8 mouse cellular contexts compared by ENCODE assay signal in genomic region chr11:120579316-120580107, GRCm38 (mm10). TPM values are rescaled to one million over a fixed set of nuclear protein-coding genes. Genes with fewer than 3 reads are reported as not detected.
DNase-seq lines count a peak whose midpoint lies in the region; ATAC-seq and TF ChIP-seq lines count a peak whose summit lies in the region.

No protein-coding gene starts in this region.

- peak; percentile 92 for TF ChIP-seq CTCF in stomach, postnatal 0 days (IDR thresholded peaks at IDR 0.05; ENCODE audit: low read depth)

- no peak for TF ChIP-seq EP300 in stomach, postnatal 0 days (optimal IDR thresholded peaks at IDR 0.05)

- H3K4me1 ChIP-seq in liver, embryonic 12.5 days, result peaks cover 57% of the 10 kb centered on the region
- peaks cover 8% of the 10 kb centered on the region for H3K4me1 ChIP-seq in stomach, postnatal 0 days (replicated peaks; ENCODE audit: control insufficient read depth, insufficient read depth)

- peak overlapping the region; percentile 87 for H3K4me3 ChIP-seq in liver, embryonic 12.5 days
- peak overlapping the region; percentile 85 for H3K4me3 ChIP-seq in stomach, postnatal 0 days (ENCODE audit: low read depth, low read length)

- H3K9me3 ChIP-seq in liver, embryonic 12.5 days (replicated peaks), result no peaks in the 10 kb centered on the region
- no peaks in the 10 kb centered on the region for H3K9me3 ChIP-seq in stomach, postnatal 0 days (ENCODE audit: control insufficient read depth, low read length)

- H3K9ac ChIP-seq in liver, embryonic 12.5 days, result 0 out of 2 replicates have a peak overlapping the region, but pooled peaks have one; percentile 23
- H3K9ac ChIP-seq in stomach, postnatal 0 days (ENCODE audit: low read length), result peak overlapping the region; percentile 92; the same call in 1 of the 2 replicates

- H3K4me2 ChIP-seq in liver, embryonic 12.5 days, result peak overlapping the region; percentile 98
- H3K4me2 ChIP-seq in stomach, postnatal 0 days (replicated peaks; ENCODE audit: low read depth), result peak overlapping the region; percentile 90

- H3K27ac ChIP-seq in liver, embryonic 12.5 days, result peak overlapping the region; percentile 93
- peak overlapping the region; percentile 98 for H3K27ac ChIP-seq in stomach, postnatal 0 days (replicated peaks)

- ATAC-seq in liver, embryonic 12.5 days, result no peak
- ATAC-seq in stomach, postnatal 0 days (ENCODE audit: low FRiP score, low TSS enrichment), result no peak

- H3K27me3 ChIP-seq in liver, embryonic 12.5 days (replicated peaks), result no peaks in the 10 kb centered on the region
- H3K27me3 ChIP-seq in stomach, postnatal 0 days (ENCODE audit: control insufficient read depth, insufficient read depth, low read length), result no peaks in the 10 kb centered on the region

- peaks cover 57% of the 10 kb centered on the region for H3K36me3 ChIP-seq in liver, embryonic 12.5 days
- peaks cover 19% of the 10 kb centered on the region for H3K36me3 ChIP-seq in stomach, postnatal 0 days (ENCODE audit: control insufficient read depth, insufficient read depth, low read length)

- DNase-seq in 3T3-L1 (ENCODE audit: low read depth, low spot score), result peak; percentile 82
- DNase-seq in adrenal gland, adult (ENCODE audit: inconsistent age in 2 of 2, low spot score in 1 of 2), result peak; percentile 68 to 90
- DNase-seq in embryo, embryonic 11.5 days (ENCODE audit: low read depth, low spot score), result peak; percentile 64
- DNase-seq in heart, adult 18-20 months, result peak; percentile 72 to 89
- peak; percentile 76 for DNase-seq in kidney, adult 18-20 months
- peak; percentile 89 for DNase-seq in naive thymus-derived CD4-positive, alpha-beta T cell, adult 2 months (ENCODE audit: low read depth)
- peak; percentile 75 for DNase-seq in stomach, postnatal 0 days (ENCODE audit: low spot score)

- WGBS in liver, embryonic 12.5 days (ENCODE audit: insufficient replicate concordance), result 60% methylated on average over 15 of the region's 15 CpGs
- 54% methylated on average over 15 of the region's 15 CpGs for WGBS in stomach, postnatal 0 days

RNA-seq across cellular contexts. Expression of gene Arhgdia, which starts 1.9 kb away (rescaled TPM):
- total RNA-seq in heart, adult 18-20 months (2021), result 100 to 1,000 TPM; 133 to 144 TPM
- polyA plus RNA-seq in liver, embryonic 12.5 days (2016; fragmentation: Nextera tagmentation; extraction: Ambion mirVana), result 337 and 356 TPM in 2 replicates
- polyA plus RNA-seq in stomach, postnatal 0 days (2015; fragmentation: Nextera tagmentation; extraction: Ambion mirVana), result 352 and 362 TPM in 2 replicates

RNA-seq across cellular contexts. Expression of gene P4hb, which starts 6.5 kb away (rescaled TPM):
- total RNA-seq in heart, adult 18-20 months (2021), result 100 to 1,000 TPM; 230 TPM
- 443 and 468 TPM in 2 replicates for polyA plus RNA-seq in liver, embryonic 12.5 days (2016; fragmentation: Nextera tagmentation; extraction: Ambion mirVana)
- 858 and 892 TPM in 2 replicates for polyA plus RNA-seq in stomach, postnatal 0 days (2015; fragmentation: Nextera tagmentation; extraction: Ambion mirVana)

RNA-seq across cellular contexts. Expression of gene Alyref, which starts 18.7 kb away (rescaled TPM):
- total RNA-seq in heart, adult 18-20 months (2021), result 10 to 100 TPM; 44.1 to 46.9 TPM
- 542 and 545 TPM in 2 replicates for polyA plus RNA-seq in liver, embryonic 12.5 days (2016; fragmentation: Nextera tagmentation; extraction: Ambion mirVana)
- polyA plus RNA-seq in stomach, postnatal 0 days (2015; fragmentation: Nextera tagmentation; extraction: Ambion mirVana), result 213 TPM in 2 replicates

RNA-seq across cellular contexts. Expression of gene Anapc11, which starts 18.7 kb away (rescaled TPM):
- total RNA-seq in heart, adult 18-20 months (2021), result 10 to 100 TPM; 84.4 to 89.0 TPM
- 118 and 120 TPM in 2 replicates for polyA plus RNA-seq in liver, embryonic 12.5 days (2016; fragmentation: Nextera tagmentation; extraction: Ambion mirVana)
- polyA plus RNA-seq in stomach, postnatal 0 days (2015; fragmentation: Nextera tagmentation; extraction: Ambion mirVana), result 121 and 126 TPM in 2 replicates

RNA-seq across cellular contexts. Expression of gene Ppp1r27, which starts 28.6 kb away (rescaled TPM):
- under 1 TPM in 1 of 2 experiments, not detected in 1; 0.35 TPM for total RNA-seq in heart, adult 18-20 months (2021)
- not detected in 2 replicates for polyA plus RNA-seq in liver, embryonic 12.5 days (2016; fragmentation: Nextera tagmentation; extraction: Ambion mirVana)
- not detected in 2 replicates for polyA plus RNA-seq in stomach, postnatal 0 days (2015; fragmentation: Nextera tagmentation; extraction: Ambion mirVana)
